Mouse (Mus musculus): Measurements from ENCODE around the gene Ghdc. TPM values are rescaled to one million over a fixed set of nuclear protein-coding genes. Genes with fewer than 3 reads are reported as not detected.

Gene Ghdc
- polyA plus RNA-seq, 1 experiment, result 8.5 TPM

DNA sequence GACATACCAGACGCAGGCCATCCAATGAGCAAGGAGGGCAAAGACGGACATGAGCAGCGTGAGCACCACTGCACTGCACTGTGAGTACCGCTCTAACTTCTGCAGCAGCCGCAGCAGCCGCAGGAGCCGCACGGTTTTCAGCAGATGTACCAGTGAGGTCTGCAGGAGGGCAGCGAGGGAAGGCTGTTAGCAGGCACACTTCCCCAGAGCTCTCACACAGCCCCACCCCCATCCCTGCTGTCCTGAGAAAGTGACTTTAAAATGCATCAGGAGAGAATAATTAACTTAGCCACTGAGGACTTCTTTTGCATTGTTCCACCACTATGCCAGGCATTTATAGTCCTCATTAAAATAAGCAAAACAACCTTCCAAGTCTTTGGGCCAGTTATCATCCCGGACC lies 18.5 kb downstream of the Ghdc start:
- no peak for DNase-seq (ENCODE audit: low read depth, low spot score)
- WGBS, result 16% methylated on average over 10 of the region's 10 CpGs

DNA sequence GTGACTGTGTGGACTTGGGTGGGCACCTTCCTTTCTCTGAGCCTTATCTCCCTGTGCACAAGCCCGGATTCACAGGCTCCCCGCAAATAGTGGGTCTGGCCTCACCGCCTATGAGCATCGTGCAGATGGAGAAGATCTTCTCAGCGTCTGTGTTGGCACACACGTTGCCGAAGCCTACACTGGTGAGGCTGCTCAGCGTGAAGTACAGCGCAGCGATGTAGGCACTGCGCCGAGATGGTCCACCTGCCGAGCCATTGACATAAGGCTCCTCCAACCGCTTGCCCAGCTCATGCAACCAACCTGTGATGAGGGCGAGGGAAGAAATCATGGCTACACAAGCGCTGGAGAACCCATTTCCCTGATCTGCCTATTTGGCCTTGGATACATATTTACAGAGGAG lies 20.6 kb downstream of the Ghdc start:
- 88% methylated on average over 16 of the region's 16 CpGs for WGBS

DNA sequence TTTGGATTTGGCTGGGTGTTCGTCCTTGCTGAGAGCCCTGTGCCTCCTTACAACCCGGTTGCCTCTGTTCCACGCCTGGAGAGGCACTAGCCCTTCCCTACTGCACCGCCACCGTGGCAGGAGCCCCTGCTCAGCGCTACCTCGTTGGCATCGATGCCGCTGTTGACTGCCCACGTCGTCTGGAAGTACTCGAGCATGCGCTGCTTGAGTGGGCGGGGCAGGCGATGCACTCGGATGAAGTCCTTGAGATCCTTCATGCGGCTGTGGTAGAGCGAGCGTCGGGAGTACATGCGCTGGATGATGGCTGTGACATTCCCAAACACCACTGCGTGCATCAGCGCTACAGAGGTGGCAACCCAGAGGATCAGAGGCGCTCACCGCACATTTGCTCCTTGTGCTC lies 21.3 kb downstream of the Ghdc start:
- DNase-seq (ENCODE audit: low read depth, low spot score), result no peak
- 39% methylated on average over 25 of the region's 25 CpGs for WGBS

More for the DNA sequence above, 20.6 kb downstream of the Ghdc start:
- no peak for DNase-seq (ENCODE audit: low read depth, low spot score)

DNA sequence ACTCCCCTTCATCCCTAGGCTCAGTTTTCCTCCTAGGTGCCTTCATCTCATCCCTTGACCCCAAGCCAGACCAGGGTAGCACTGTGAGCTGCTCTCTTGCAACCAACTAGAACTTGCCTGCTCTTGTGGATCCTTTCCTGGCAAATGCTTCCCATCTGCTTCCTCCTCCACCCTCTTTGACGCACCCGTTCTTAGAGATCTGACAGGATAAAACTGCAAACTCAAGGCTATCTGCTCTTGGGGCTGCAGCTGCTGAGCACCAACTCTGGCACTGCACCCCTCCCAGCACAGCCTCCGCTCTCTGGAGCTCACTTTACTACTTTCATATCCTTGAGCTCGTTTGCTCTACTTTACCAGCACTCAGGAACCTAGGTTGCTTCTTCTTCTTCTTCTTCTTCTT lies 22.1 kb downstream of the Ghdc start:
- DNase-seq (ENCODE audit: low read depth, low spot score), result no peak
- WGBS, result 33% methylated on average over 4 of the region's 4 CpGs

DNA sequence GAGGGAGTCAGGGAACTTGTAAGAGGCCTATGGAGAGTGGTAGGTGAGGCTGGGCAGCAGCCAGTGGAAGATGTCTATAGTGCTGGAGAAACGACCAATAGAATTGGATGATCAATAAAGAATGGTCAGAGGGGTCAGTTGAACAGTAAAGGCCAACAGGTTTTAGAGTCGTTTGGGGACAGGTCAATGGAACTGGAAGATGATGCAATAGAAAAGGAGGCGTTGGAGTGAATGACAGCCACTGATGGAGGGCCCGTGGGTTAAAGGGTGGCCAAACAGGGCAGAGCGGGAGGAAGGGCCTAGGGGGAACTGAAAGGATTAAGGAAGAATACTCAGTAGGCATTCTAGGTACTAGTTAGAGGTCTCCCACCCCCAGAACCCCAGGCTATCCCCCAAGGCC lies 23.6 kb downstream of the Ghdc start:
- no peak for DNase-seq (ENCODE audit: low read depth, low spot score)
- WGBS, result 57% methylated on average over 5 of the region's 5 CpGs

DNA sequence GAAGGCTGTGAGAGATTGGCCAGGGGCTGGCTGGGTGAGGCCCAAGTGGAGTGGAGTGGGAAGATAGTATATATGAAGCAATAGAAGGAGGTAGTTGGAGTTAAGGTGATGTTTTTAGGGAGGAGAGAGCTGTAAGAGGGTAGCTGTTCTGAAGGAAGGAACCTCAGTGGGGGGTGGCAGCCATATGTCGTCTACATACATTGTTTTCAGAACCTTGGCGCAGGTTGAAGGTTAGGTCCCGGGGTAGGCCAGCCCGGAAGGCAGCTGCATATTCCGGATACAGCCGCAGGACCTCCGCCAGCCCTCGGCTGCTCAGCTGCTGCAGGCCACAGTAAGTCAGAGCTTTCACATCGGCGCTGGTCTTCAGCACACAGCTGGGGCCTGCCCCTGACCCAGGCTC lies 24.2 kb downstream of the Ghdc start:
- DNase-seq (ENCODE audit: low read depth, low spot score), result no peak
- WGBS, result 86% methylated on average over 10 of the region's 10 CpGs

DNA sequence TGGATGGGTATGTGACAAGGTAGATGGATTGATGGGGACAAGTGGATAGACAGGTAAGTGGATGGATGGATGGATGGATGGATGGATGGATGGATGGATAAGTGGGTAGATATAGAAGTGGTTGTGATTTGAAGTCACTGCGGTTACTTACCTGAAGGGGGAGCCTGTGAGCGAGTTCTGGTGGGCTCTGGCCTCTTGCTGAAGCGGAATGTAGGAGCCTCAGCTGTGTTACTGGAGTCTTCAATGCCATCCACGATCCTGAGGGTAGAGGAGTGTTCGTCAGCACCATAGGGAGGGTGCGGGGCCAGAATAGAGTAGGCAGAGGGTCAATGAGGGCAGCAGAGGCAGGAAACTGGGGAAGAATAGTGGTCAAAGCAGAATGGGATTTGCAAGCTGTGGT lies 25.7 kb downstream of the Ghdc start:
- WGBS, result 14% methylated on average over 6 of the region's 6 CpGs
- no peak for DNase-seq (ENCODE audit: low read depth, low spot score)

DNA sequence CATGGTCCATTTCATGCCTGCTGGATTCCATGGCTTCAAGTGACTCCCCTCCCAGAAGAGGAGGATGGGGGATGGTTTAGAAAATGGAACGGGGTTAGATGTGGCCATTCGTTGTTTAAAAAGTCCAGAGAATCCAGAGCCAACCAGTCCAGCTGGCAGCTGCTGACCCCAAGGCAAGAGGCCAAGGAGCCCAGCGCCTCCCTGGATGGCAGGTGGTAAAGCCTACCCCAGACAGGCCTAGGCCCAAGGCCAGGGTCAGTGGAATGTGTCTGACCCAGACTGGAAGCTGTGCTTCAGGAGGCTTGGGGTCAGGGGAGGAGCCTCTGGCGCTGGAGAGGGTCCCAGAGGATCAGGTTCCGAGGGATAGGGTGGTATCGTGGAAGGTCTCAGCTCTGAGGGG lies 29.4 kb downstream of the Ghdc start:
- no peak for DNase-seq (ENCODE audit: low read depth, low spot score)
- WGBS, result 75% methylated on average over 6 of the region's 6 CpGs

DNA sequence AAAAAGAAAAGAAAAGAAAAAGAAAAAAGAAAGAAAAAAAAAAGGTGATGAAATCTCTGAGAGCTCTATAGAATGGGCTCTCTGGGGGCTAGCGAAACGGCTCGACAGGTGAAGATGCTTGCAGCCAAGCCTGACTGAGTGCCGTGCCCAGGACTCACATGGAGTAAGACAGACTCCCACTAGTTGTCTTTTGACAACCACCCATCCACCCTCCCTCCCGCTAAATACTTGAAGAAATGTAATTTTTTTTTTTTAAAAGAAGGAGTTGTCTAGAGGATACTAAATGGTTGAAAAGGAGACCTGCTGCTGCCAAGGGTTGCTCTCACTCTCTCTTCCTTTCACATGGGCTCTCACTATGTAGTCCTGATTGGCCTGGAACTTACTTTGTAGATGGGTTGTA lies 32.0 kb downstream of the Ghdc start:
- WGBS, result 11% methylated on average over 5 of the region's 5 CpGs
- DNase-seq (ENCODE audit: low read depth, low spot score), result no peak

DNA sequence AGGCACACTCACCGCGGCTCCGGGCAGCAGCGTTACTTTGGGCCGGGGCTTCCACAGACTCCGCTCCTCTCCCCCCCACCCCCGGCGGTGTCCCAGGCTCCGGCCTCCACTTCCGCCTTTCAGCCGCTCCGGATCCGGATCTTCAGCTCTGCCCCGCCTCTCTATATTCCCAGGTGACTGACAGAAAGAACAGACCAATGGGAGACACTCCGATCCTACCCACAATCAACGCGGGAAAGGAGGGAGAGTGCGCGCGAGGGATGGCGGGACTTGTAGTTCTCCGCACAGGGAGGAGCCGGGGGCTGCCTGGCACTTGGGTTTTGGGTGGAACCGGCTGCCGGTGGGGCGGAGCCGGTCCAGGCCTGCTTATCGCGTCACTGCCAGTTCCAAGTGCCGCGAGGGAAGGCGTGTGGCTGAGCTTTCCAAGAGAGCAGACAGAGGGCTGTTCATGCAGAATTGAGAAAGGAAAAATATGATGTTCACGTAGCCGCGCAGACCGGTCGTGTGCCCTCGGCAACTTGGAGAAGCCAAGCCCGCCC lies 32.6 kb downstream of the Ghdc start, which contains the start of gene Rab5c:
Gene Rab5c (minus strand): TSS at position 150 of the 539 bp plus-strand sequence.
- peak; percentile 99 for DNase-seq (ENCODE audit: low read depth, low spot score)
- WGBS, result under 1% methylated on average over 38 of the region's 39 CpGs

DNA sequence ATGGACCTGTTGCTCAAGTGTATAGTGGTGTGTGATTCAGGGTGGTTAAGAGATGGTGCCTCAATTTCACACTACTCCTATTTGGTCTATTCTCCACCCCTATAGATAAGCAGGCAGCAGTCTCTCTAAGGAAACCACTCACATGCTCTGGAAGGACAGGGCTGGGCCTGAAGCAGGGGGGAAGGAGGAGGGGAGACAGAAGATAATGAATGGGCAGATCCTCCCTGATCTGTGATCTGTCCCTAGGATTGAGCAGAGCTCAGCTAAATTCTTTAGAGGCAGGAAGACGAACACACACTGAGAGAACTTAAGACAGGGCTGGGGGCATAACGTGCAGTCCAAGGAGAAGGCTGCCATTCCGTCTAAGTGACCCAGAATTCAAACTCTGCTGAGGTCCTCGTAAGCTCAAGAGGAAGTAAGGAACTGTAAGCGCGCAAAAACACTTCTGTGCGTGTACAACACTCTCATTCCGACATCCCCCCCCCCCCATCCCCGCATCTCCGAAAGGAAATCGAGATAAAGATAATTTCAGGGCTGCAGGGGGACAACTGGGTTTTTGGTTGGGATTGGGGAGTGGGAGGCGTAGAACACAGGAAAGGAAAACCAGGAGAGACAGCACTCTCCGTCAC lies 33.5 kb downstream of the Ghdc start:
- DNase-seq (ENCODE audit: low read depth, low spot score), result no peak
- 0% methylated on average over 13 of the region's 13 CpGs for WGBS

DNA sequence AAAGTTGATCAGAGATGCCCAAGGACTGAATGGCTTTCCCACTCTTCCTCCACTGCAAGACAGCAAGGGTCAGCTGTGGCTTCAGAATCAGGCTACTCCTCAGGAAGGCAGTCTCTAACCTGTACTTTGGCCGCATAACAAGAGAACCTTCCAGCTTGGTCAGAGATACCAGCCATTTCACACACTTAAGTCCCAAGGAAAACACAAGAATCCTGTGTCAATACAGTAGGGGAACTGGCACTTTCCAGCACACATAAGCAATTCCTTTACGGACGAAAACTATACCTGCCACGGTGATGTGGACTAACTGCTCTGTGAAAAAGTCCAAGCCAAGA lies 34.0 kb downstream of the Ghdc start:
- DNase-seq (ENCODE audit: low read depth, low spot score), result no peak
- 31% methylated on average over 4 of the region's 4 CpGs for WGBS

DNA sequence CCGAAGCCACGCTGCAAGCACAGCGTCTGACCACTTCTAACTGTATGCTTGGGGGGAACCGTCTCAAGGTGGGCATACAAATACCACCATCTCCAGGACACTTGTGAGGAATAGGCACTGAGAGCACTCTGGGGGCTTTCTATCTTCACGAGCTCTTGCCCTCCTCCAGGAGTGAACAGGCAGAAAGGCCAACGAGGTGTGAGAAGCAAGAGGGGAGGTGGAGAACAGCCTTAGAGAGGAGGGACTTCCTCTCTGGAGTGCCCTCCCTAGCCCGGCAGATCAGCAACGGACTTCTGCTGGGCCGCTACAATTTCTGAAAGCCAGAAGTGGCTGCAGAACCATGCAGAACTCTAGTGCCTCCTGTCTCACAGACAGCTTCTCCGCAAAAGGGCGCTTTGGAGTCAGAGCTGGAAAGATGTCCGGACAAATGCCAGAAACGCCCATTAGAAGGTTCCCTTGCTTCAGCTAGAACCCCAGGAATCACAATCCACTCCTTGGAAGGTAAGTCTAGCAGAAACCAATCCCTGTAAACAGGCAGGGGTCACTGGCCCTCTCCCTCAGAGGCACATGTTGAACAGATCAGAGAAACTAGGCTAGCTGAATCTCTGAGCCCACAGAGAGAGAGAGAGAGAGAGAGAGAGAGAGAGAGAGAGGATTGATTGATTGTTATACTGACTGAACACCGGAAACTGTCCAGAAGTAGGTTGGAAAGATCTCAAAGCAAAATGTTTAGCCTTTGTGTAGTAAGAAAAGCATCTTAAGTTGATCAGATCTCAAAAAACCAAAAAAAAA lies 34.6 kb downstream of the Ghdc start:
- no peak for DNase-seq (ENCODE audit: low read depth, low spot score)
- 66% methylated on average over 14 of the region's 14 CpGs for WGBS

DNA sequence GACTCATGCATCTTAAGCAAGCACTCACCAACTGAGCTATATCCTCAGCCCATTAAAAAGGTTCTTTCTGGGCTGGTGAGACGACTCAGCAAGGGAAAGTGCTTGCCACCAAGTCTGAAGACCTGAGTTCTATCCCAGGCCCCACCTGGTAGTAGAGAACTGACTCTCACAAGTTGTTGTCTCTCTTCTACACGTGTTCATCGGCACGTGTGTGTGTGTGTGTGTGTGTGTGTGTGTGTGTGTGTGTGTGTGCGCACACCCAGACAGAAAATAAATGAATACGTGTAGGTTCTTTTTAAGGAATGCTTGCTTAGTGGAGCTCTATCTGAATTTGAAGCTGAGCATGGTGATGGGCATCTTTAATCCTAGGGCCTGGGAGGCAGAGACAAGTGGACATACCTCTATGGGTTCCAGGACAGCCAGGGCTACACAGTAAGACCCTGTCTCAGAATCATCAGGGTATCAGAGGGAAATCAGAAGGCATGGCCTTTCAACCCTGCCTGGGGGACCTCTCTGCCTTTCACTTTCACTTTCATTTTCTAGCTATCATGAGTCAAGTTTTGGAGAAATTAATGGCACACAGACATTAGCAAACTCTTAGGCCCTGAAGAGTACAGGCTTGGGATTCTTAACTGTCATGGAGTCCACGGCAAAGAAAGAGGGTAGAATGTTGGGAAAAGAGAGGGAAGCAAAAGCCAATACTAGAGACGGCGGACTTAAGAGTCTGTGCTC lies 35.5 kb downstream of the Ghdc start:
- 81% methylated on average over 9 of the region's 9 CpGs for WGBS
- DNase-seq (ENCODE audit: low read depth, low spot score), result no peak

DNA sequence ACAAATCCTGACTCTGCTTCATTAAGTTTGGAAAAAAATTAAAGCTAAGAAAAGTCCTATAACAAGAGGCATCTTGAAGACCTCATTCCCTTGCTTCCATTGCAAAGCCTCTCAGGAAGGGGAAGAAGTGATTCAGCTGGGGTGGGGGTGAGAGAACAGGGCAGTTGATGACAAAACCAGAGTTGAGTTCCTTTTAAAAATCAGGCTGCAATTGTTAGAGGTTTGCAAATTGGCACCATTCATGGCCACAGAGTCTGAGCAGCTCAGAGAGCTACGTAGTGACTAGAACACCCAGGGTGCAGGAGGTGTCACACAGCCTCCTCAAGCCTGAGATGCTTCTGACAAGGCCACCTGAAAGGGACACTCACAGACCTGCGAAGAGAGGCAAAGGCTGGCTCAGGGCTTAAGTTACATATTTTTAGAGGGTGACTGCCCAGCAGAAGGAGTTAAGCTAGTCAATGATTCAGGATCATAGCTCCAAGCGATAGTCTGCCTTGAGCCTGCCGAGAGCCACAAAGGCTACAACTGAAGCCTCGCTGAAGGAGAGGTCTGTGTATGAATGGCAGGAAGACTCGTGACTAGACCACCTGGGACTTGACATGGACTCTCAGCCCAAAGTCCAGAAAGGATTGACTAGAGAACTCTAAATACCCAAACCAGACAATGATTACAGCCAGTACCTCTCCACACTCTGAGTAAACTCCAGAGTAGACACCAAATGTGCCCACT lies 40.1 kb downstream of the Ghdc start:
- 80% methylated on average over 6 of the region's 6 CpGs for WGBS
- no peak for DNase-seq (ENCODE audit: low read depth, low spot score)

DNA sequence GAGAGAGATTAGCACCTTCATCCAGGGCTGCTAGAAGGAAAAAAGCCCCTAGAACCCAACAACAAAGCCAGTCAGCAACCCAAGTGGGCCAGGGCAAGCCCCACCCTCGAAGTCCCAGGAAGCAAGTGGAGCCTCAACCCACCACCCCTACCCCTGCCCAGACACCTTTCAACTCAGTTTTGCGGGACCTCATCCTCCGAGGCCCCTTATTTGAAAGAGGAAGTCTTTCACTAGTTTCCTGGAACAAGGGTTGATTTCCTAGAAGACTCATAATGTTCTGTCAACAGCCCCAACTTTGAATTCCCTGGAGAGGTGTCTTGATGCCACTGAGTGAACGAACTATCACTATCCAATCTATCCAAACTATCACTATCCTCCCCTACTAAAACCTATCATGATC lies 40.8 kb downstream of the Ghdc start:
- 71% methylated on average over 4 of the region's 4 CpGs for WGBS
- no peak for DNase-seq (ENCODE audit: low read depth, low spot score)

DNA sequence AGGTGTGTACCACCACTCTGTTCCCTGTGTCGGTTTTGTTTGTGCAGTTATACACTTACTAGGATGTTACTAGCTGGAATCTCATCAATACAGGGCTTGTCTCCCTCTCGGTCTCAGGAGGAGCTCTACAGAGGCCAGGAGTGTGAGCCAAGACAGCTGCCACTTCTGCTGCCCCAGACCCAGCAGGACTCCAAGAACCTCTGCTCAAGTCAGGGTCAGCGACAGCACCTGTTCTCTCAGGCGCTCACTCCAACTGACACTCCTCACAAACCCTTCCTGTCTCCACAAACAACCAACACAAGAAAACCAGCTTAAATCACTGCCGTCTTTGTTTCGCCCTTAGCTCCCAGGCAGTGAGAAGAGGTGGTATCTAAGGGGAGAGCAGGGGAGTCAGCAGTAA lies 42.2 kb downstream of the Ghdc start:
- 87% methylated on average over 6 of the region's 6 CpGs for WGBS
- no peak for DNase-seq (ENCODE audit: low read depth, low spot score)

DNA sequence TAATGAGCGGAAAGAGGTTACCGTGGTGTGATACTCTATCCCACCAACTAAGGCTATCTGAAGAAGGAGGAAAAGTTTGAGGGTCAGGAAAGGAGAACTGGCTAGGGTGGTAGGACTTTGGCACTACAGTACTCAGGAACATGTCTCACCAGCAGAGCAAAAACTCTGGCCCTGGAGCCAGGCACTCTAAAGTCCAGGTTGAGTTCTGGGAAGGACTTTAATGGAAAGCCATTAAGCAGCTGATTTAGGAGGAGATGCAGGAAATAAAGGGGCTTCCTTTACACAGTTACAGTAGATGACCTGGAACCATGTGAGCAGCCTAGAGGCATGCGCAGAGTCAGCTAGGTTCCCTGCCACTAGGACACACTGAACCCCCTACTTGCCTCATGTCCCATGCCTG lies 43.6 kb downstream of the Ghdc start:
- no peak for DNase-seq (ENCODE audit: low read depth, low spot score)
- 95% methylated on average over 3 of the region's 3 CpGs for WGBS

DNA sequence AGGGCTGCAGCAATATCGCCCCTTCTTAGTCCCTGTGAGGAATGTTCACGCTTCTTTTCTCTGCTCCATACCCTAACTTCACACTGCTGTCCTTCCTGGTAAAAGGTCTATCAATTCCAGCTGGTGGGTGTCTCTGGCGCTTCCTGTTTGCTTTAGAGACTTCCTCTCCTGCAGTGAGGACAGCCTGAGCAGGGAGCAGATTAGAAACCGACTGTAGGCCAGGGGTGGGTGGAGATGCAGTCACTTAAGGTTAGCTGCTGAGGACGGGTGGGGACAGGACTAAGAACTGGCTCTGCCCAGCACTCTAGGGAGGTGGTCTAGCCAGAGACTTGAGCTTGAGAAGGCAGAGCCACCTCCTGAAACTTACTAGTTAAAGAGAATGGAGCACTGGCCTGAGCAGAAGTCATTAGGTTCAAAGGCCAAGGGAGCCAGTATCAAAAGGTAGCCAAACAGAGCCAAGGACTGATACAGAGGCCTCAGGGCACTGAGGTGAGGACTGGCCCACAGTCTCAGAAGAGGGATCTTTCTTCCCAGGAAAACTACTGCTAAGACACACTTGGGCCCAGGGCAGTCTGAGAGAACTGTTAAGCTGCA lies 45.7 kb downstream of the Ghdc start:
- DNase-seq (ENCODE audit: low read depth, low spot score), result no peak
- 28% methylated on average over 5 of the region's 5 CpGs for WGBS

All from large intestine, adult 2 months (tissue).